Mouse (Mus musculus) heart, postnatal 0 days (tissue): ENCODE results near the gene Helz.

Experiments used
- CTCF ChIP-seq: IDR thresholded peaks from 2 replicates; pipeline ENCODE4 v1.5.1; 2016; ENCODE audit warnings: antibody characterized with exemption, control low read depth, low read depth
- EP300 ChIP-seq: IDR thresholded peaks from 2 replicates; pipeline ENCODE4 v1.6.1; 2016; ENCODE audit warnings: antibody characterized with exemption, low read depth

DNA sequence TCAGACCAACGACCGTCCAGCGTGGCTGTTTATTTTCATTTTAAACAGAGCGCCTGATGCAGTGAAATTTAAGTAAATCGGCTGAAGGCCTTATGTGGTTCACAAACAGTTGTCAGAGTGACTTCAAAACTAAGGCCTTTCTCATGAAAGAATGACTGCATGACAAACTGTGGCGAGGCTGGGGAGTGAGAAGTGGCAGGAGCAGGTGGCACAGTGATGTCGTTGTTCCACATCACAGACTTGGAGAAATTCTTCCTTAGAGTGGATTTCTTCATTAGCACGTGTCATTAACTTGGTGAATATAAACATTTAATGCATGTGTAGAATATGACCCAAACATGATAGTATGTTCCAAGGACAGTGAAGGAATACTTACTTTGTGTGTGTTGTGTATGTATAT lies 104.4 kb downstream of the Helz start:
- no peak for TF ChIP-seq CTCF
- no peak for TF ChIP-seq EP300
